Mouse (Mus musculus) CH12.LX (cell line): ENCODE data around the gene Pak1.
A peak's percentile ranks its signal among the peaks of the same experiment; 100 is the strongest.

Experiments used
- CHD2 ChIP-seq: IDR thresholded peaks from 2 replicates; pipeline ENCODE4 v1.6.1; 2011; ENCODE audit warnings: low read length, improper control_type of control experiment
- CTCF ChIP-seq, 2 experiments: IDR thresholded peaks in 1 of 2; conservative IDR thresholded peaks in 1 of 2; 2 replicates each; pipeline ENCODE4 v1.5.1; 2011 to 2012; ENCODE audit warnings: low read depth in 2 of 2, low read length in 2 of 2, improper control_type of control experiment in 1 of 2, inconsistent platforms in 1 of 2, mild to moderate bottlenecking in 1 of 2, moderate library complexity in 1 of 2
- E2F4 ChIP-seq: IDR thresholded peaks from 2 replicates; pipeline ENCODE4 v1.6.1; 2011; ENCODE audit warnings: low read depth, low read length, improper control_type of control experiment; ENCODE audit not compliant: insufficient replicate concordance
- EP300 ChIP-seq: IDR thresholded peaks from 2 replicates; pipeline ENCODE4 v1.6.1; 2011; ENCODE audit warnings: low read length, improper control_type of control experiment
- GABPA ChIP-seq: IDR thresholded peaks from 2 replicates; pipeline ENCODE4 v1.6.1; 2012; ENCODE audit warnings: low read depth, low read length, improper control_type of control experiment, inconsistent platforms; ENCODE audit not compliant: insufficient replicate concordance
- KAT2A ChIP-seq: IDR thresholded peaks from 2 replicates; pipeline ENCODE4 v1.6.1; 2012; ENCODE audit warnings: low read length, improper control_type of control experiment, inconsistent platforms; ENCODE audit not compliant: insufficient replicate concordance
- MAX ChIP-seq: IDR thresholded peaks from 2 replicates; pipeline ENCODE4 v1.6.1; 2011; ENCODE audit warnings: low read length, improper control_type of control experiment
- POLR2A ChIP-seq: IDR thresholded peaks from 2 replicates; pipeline ENCODE4 v1.6.1; 2011; ENCODE audit warnings: low read depth, mild to moderate bottlenecking, improper control_type of control experiment, low read length
- SIN3A ChIP-seq: IDR thresholded peaks from 2 replicates; pipeline ENCODE4 v1.6.1; 2012; ENCODE audit warnings: low read length, improper control_type of control experiment, inconsistent platforms
- SMC3 ChIP-seq: IDR thresholded peaks from 2 replicates; pipeline ENCODE4 v1.6.1; 2011; ENCODE audit warnings: low read depth, low read length, improper control_type of control experiment
- UBTF ChIP-seq: IDR thresholded peaks from 2 replicates; pipeline ENCODE4 v1.6.1; 2012; ENCODE audit warnings: low read depth, mild to moderate bottlenecking, inconsistent platforms, low read length, improper control_type of control experiment, moderate library complexity
- ZKSCAN1 ChIP-seq: IDR thresholded peaks from 2 replicates; pipeline ENCODE4 v1.6.1; 2012; ENCODE audit warnings: low read depth, inconsistent platforms, low read length, improper control_type of control experiment, borderline replicate concordance
- ZNF384 ChIP-seq: IDR thresholded peaks from 2 replicates; pipeline ENCODE4 v1.6.1; 2012; ENCODE audit warnings: low read depth, low read length, improper control_type of control experiment, inconsistent platforms

- no peak for TF ChIP-seq KAT2A
- TF ChIP-seq UBTF = no peak
- TF ChIP-seq EP300 = peak; percentile 51
- TF ChIP-seq SIN3A = no peak
- no peak for TF ChIP-seq POLR2A
- no peak for TF ChIP-seq SMC3
- TF ChIP-seq CTCF (conservative IDR thresholded peaks at IDR 0.05 in 1 of 2, IDR thresholded peaks at IDR 0.05 in 1 of 2; ENCODE audit: low read depth in 2 of 2, low read length in 2 of 2) = no peak
- no peak for TF ChIP-seq ZKSCAN1
- TF ChIP-seq E2F4 = no peak
- peak; percentile 55 for TF ChIP-seq ZNF384
- no peak for TF ChIP-seq MAX
- no peak for TF ChIP-seq GABPA
- TF ChIP-seq CHD2 = no peak
Observed at GRCm38 (mm10) chr7:97944485-97944884, 156.1 kb downstream of the Pak1 start.
